Mouse (Mus musculus): Measurements from ENCODE around the gene 2010111I01Rik. TPM values are rescaled to one million over a fixed set of nuclear protein-coding genes. Genes with fewer than 3 reads are reported as not detected.

Gene 2010111I01Rik
- total and polyA plus RNA-seq, 3 experiments = 26.3 to 32.7 TPM; not detected in 1

DNA sequence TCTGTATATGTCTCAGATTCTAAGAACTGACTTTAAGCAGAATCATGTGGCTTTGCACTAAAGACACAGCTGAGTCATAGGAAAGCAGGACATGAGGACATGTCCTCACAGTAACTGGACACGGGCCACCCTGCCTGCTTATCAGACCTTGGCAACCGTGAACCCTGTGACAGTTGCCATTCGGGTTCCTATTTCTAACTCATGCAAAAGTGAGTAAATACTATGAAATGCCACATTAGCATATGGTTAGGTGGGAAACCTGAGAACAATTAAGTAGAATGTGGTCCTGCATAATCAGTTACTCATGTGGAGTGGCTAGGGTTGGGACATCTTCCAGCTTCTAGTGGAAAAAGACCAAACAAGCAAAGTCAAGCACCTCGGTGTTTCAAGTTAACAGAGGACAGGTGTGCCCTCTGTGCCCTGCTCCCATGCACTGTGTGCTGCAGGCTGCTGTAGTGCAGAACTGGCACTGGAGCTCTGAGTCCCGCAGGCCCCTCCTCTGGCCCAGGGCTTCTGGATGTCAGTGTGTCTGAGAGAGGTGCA, 170.3 kb downstream of the 2010111I01Rik start:
- Histone ChIP-seq H3K9me3 (replicated peaks; ENCODE audit: insufficient read depth, low read length) (no peaks in the 10 kb centered on the region), H3K27ac (ENCODE audit: control insufficient read depth, low read depth, low read length) (no peak overlapping the region), H3K79me2 (ENCODE audit: control insufficient read depth, insufficient read depth, low read length, poor library complexity) (no peaks in the 10 kb centered on the region), H3K4me3 (ENCODE audit: control insufficient read depth in 1 of 2, insufficient read depth in 1 of 2, low read depth in 2 of 2, low read length in 2 of 2) (no peak overlapping the region), H3K27me3 (ENCODE audit: control insufficient read depth in 1 of 2, insufficient read depth in 2 of 2, low read length in 2 of 2) (no peaks in the 10 kb centered on the region), H3K4me1 (ENCODE audit: control insufficient read depth in 1 of 2, insufficient read depth in 2 of 2, low read length in 2 of 2) (peaks cover 0 to 17% of the 10 kb centered on the region in 2 experiments; a peak in 2 of 4 replicates), H3K9ac (ENCODE audit: control insufficient read depth, low read depth, low read length, poor library complexity, severe bottlenecking) (no peak overlapping the region), H3K36me3 (ENCODE audit: control insufficient read depth in 1 of 2, insufficient read depth in 2 of 2, low read length in 2 of 2) (peaks cover 0 to 12% of the 10 kb centered on the region in 2 experiments; a peak in 2 of 4 replicates)
- TF ChIP-seq MYC (IDR thresholded peaks at IDR 0.05; ENCODE audit: low read depth, low read length) = no peak
- no peak for TF ChIP-seq MYB (IDR thresholded peaks at IDR 0.05; ENCODE audit: low read depth, low read length)
- TF ChIP-seq MXI1 (IDR thresholded peaks at IDR 0.05; ENCODE audit: low read depth, low read length) = no peak
- TF ChIP-seq USF1 (IDR thresholded peaks at IDR 0.05; ENCODE audit: low read depth, low read length) = no peak
- no peak for TF ChIP-seq GATA1 (IDR thresholded peaks at IDR 0.05; ENCODE audit: low read depth, low read length)
- no peak for TF ChIP-seq NELFE (IDR thresholded peaks at IDR 0.05; ENCODE audit: low read depth, low read length)
- no peak for TF ChIP-seq POLR2A (IDR thresholded peaks at IDR 0.05; ENCODE audit: control insufficient read depth in 1 of 2, insufficient read depth in 1 of 2, low read depth in 1 of 2, low read length in 2 of 2, poor library complexity in 1 of 2)
- TF ChIP-seq GABPA (IDR thresholded peaks at IDR 0.05; ENCODE audit: low read depth, low read length) = no peak
- TF ChIP-seq RCOR1 (IDR thresholded peaks at IDR 0.05; ENCODE audit: low read depth, low read length) = no peak
- DNase-seq (ENCODE audit: low read depth, low spot score) = no peak

GRCm38 (mm10) chr13:63135994-63136393, 171.3 kb downstream of the 2010111I01Rik start:
- peaks cover 0 to 17% of the 10 kb centered on the region in 2 experiments; a peak in 2 of 4 replicates for H3K4me1 ChIP-seq (ENCODE audit: control insufficient read depth in 1 of 2, insufficient read depth in 2 of 2, low read length in 2 of 2)
- H3K36me3 ChIP-seq (ENCODE audit: control insufficient read depth in 1 of 2, insufficient read depth in 2 of 2, low read length in 2 of 2) = peaks cover 0 to 12% of the 10 kb centered on the region in 2 experiments; a peak in 2 of 4 replicates
- H3K27ac ChIP-seq (ENCODE audit: control insufficient read depth, low read depth, low read length) = no peak overlapping the region
- H3K4me3 ChIP-seq (ENCODE audit: control insufficient read depth in 1 of 2, insufficient read depth in 1 of 2, low read depth in 2 of 2, low read length in 2 of 2) = no peak overlapping the region
- H3K27me3 ChIP-seq (ENCODE audit: control insufficient read depth in 1 of 2, insufficient read depth in 2 of 2, low read length in 2 of 2) = no peaks in the 10 kb centered on the region
- TF ChIP-seq MAZ (IDR thresholded peaks at IDR 0.05; ENCODE audit: low read depth, low read length) (no peak), TCF12 (IDR thresholded peaks at IDR 0.05; ENCODE audit: low read depth, low read length) (no peak), BHLHE40 (IDR thresholded peaks at IDR 0.05; ENCODE audit: borderline replicate concordance, low read depth, low read length) (no peak), MYC (IDR thresholded peaks at IDR 0.05; ENCODE audit: low read depth, low read length) (no peak), ELF1 (IDR thresholded peaks at IDR 0.05; ENCODE audit: low read depth, low read length) (no peak), MAX (IDR thresholded peaks at IDR 0.05; ENCODE audit: low read length) (no peak), RCOR1 (IDR thresholded peaks at IDR 0.05; ENCODE audit: low read depth, low read length) (no peak), TBP (IDR thresholded peaks at IDR 0.05; ENCODE audit: low read depth, low read length) (no peak), TAL1 (IDR thresholded peaks at IDR 0.05; ENCODE audit: low read length) (no peak), MAFK (IDR thresholded peaks at IDR 0.05; ENCODE audit: borderline replicate concordance, low read depth, low read length) (no peak), NRF1 (IDR thresholded peaks at IDR 0.05; ENCODE audit: insufficient read depth, low read depth, low read length, poor library complexity, severe bottlenecking) (no peak), ZNF384 (IDR thresholded peaks at IDR 0.05; ENCODE audit: low read depth, low read length) (no peak), GABPA (IDR thresholded peaks at IDR 0.05; ENCODE audit: low read depth, low read length) (no peak), E2F4 (IDR thresholded peaks at IDR 0.05; ENCODE audit: borderline replicate concordance, low read depth, low read length) (no peak), RAD21 (IDR thresholded peaks at IDR 0.05; ENCODE audit: low read depth, low read length) (no peak), KAT2A (conservative IDR thresholded peaks at IDR 0.05; ENCODE audit: low read depth, low read length) (no peak), POLR2AphosphoS5 (IDR thresholded peaks at IDR 0.05; ENCODE audit: borderline replicate concordance, low read depth, low read length) (no peak), ZMIZ1 (IDR thresholded peaks at IDR 0.05; ENCODE audit: low read depth, low read length) (no peak), SMC3 (IDR thresholded peaks at IDR 0.05; ENCODE audit: low read depth, low read length) (no peak)
- H3K9me3 ChIP-seq (replicated peaks; ENCODE audit: insufficient read depth, low read length) = no peaks in the 10 kb centered on the region
- no peak for DNase-seq (ENCODE audit: low read depth, low spot score)
- no peaks in the 10 kb centered on the region for H3K79me2 ChIP-seq (ENCODE audit: control insufficient read depth, insufficient read depth, low read length, poor library complexity)
- no peak overlapping the region for H3K9ac ChIP-seq (ENCODE audit: control insufficient read depth, low read depth, low read length, poor library complexity, severe bottlenecking)

All from MEL (cell line).